Mouse (Mus musculus) heart, embryonic 16.5 days (tissue): ENCODE measurements around the gene Smyd3. TPM values are rescaled to one million over a fixed set of nuclear protein-coding genes. Genes with fewer than 3 reads are reported as not detected.

Source experiments
- ATAC-seq: fragments of 200-750 bp; cut with Nextera tagmentation; replicated peaks from 2 replicates; pipeline ENCODE4 v1.8.0; 2017; ENCODE audit warnings: moderate number of reproducible peaks; ENCODE audit not compliant: insufficient read depth, low FRiP score; ENCODE audit errors: extremely low read depth
- H3K27ac ChIP-seq: fragments of 300-500 bp; sonication (generic); 2 replicates; pipeline ENCODE4 v1.5.1; 2014; ENCODE audit warnings: mild to moderate bottlenecking, low read length, control low read depth, moderate library complexity
- H3K27me3 ChIP-seq: fragments of 300-500 bp; sonication (generic); 2 replicates; pipeline ENCODE4 v1.6.1; 2014; ENCODE audit warnings: low read length, mixed read lengths; ENCODE audit not compliant: control insufficient read depth, insufficient read depth
- H3K36me3 ChIP-seq: fragments of 300-500 bp; sonication (generic); 2 replicates; pipeline ENCODE4 v1.6.1; 2014; ENCODE audit not compliant: control insufficient read depth, insufficient read depth
- H3K4me1 ChIP-seq: fragments of 300-500 bp; sonication (generic); 2 replicates; pipeline ENCODE4 v1.6.1; 2014; ENCODE audit warnings: low read length, mixed read lengths; ENCODE audit not compliant: control insufficient read depth, insufficient read depth
- H3K4me2 ChIP-seq: fragments of 300-500 bp; sonication (generic); 2 replicates; pipeline ENCODE4 v1.6.1; 2014; ENCODE audit warnings: low read depth, mild to moderate bottlenecking, control low read depth, low read length
- H3K4me3 ChIP-seq: fragments of 300-500 bp; sonication (generic); 2 replicates; pipeline ENCODE4 v1.5.1; 2014; ENCODE audit warnings: mild to moderate bottlenecking, control low read depth, low read length
- H3K9ac ChIP-seq: fragments of 300-500 bp; sonication (generic); 2 replicates; pipeline ENCODE4 v1.6.1; 2014; ENCODE audit warnings: low read length, control low read depth
- H3K9me3 ChIP-seq: fragments of 300-500 bp; sonication (generic); replicated peaks from 2 replicates; pipeline ENCODE4 v1.6.1; 2016; ENCODE audit warnings: low read length; ENCODE audit not compliant: control insufficient read depth
- WGBS: fragments of 180-500 bp; shearing (Covaris S2); extraction: QIAGEN DNeasy Blood & Tissue Kit; methylation state at CpG from one replicate; pipeline ENCODE4 v1.1.7; 2014; 5-methylcytosine and 5-hydroxymethylcytosine counted together
- polyA plus RNA-seq: library from polyadenylated mRNA; unstranded; fragments of >200 nt; fragmentation: Nextera tagmentation; extraction: Ambion mirVana; gene quantifications from 2 replicates; pipeline ENCODE4 v1.2.1, GENCODE M21; 2015

Gene Smyd3
- polyA plus RNA-seq, 1 experiment from 2014 or later, result 13.3 TPM

- no peak overlapping the region for H3K27ac ChIP-seq
- WGBS, result 61% methylated on average over 11 of the region's 11 CpGs
- ATAC-seq, result no peak
Observed at GRCm38 (mm10) chr1:179261496-179261966, 256.3 kb downstream of the Smyd3 start.

GRCm38 (mm10) chr1:179255826-179256512 is 261.9 kb downstream of the Smyd3 start:
- H3K27me3 ChIP-seq, result no peaks in the 10 kb centered on the region
- no peaks in the 10 kb centered on the region for H3K4me1 ChIP-seq
- no peak overlapping the region for H3K27ac ChIP-seq
- no peaks in the 10 kb centered on the region for H3K36me3 ChIP-seq
- no peak for ATAC-seq
- no peak overlapping the region for H3K4me2 ChIP-seq
- H3K9me3 ChIP-seq, result peaks cover 2% of the 10 kb centered on the region; the same call in 1 of the 2 replicates
- H3K9ac ChIP-seq, result no peak overlapping the region
- WGBS, result 87% methylated on average over 11 of the region's 11 CpGs
- no peak overlapping the region for H3K4me3 ChIP-seq

More at GRCm38 (mm10) chr1:179261496-179261966, 256.3 kb downstream of the Smyd3 start:
- no peak overlapping the region for H3K4me2 ChIP-seq
- peaks cover 2% of the 10 kb centered on the region; the same call in 1 of the 2 replicates for H3K9me3 ChIP-seq
- no peak overlapping the region for H3K4me3 ChIP-seq
- H3K36me3 ChIP-seq, result no peaks in the 10 kb centered on the region
- H3K9ac ChIP-seq, result no peak overlapping the region
- no peaks in the 10 kb centered on the region for H3K27me3 ChIP-seq
- no peaks in the 10 kb centered on the region for H3K4me1 ChIP-seq

- H3K36me3 ChIP-seq, result no peaks in the 10 kb centered on the region
- 72% methylated on average over 3 of the region's 3 CpGs for WGBS
- H3K4me1 ChIP-seq, result peaks cover 8% of the 10 kb centered on the region
- no peak overlapping the region for H3K4me3 ChIP-seq
- no peaks in the 10 kb centered on the region for H3K27me3 ChIP-seq
- ATAC-seq, result no peak
- H3K9me3 ChIP-seq, result no peaks in the 10 kb centered on the region
- H3K9ac ChIP-seq, result no peak overlapping the region
- H3K27ac ChIP-seq, result no peak overlapping the region
- no peak overlapping the region for H3K4me2 ChIP-seq
Observed at GRCm38 (mm10) chr1:179254531-179254930, 263.3 kb downstream of the Smyd3 start.

GRCm38 (mm10) chr1:179252611-179253010 is 265.2 kb downstream of the Smyd3 start:
- Histone ChIP-seq H3K27me3 (no peaks in the 10 kb centered on the region), H3K36me3 (no peaks in the 10 kb centered on the region), H3K4me3 (no peak overlapping the region), H3K4me1 (peaks cover 11% of the 10 kb centered on the region), H3K9ac (no peak overlapping the region), H3K27ac (no peak overlapping the region), H3K4me2 (no peak overlapping the region), H3K9me3 (no peaks in the 10 kb centered on the region)
- 72% methylated on average over 4 of the region's 4 CpGs for WGBS
- ATAC-seq, result no peak

GRCm38 (mm10) chr1:179250388-179250787 is 267.5 kb downstream of the Smyd3 start:
- no peak overlapping the region; the same call in 1 of the 2 replicates for H3K4me2 ChIP-seq
- no peaks in the 10 kb centered on the region for H3K9me3 ChIP-seq
- H3K9ac ChIP-seq, result no peak overlapping the region
- no peaks in the 10 kb centered on the region for H3K36me3 ChIP-seq
- H3K27me3 ChIP-seq, result no peaks in the 10 kb centered on the region
- ATAC-seq, result 0 out of 2 replicates have a peak, but pooled peaks have one; percentile 37
- H3K27ac ChIP-seq, result no peak overlapping the region
- no peak overlapping the region for H3K4me3 ChIP-seq
- WGBS, result 88% methylated on average over 3 of the region's 3 CpGs
- peaks cover 11% of the 10 kb centered on the region for H3K4me1 ChIP-seq

- Histone ChIP-seq H3K4me1 (no peaks in the 10 kb centered on the region), H3K36me3 (no peaks in the 10 kb centered on the region), H3K27ac (no peak overlapping the region), H3K9me3 (no peaks in the 10 kb centered on the region), H3K9ac (no peak overlapping the region), H3K4me3 (no peak overlapping the region), H3K27me3 (no peaks in the 10 kb centered on the region), H3K4me2 (no peak overlapping the region)
- no peak for ATAC-seq
- 86% methylated on average over 8 of the region's 8 CpGs for WGBS
Observed at GRCm38 (mm10) chr1:179243554-179243953, 274.3 kb downstream of the Smyd3 start.

GRCm38 (mm10) chr1:179240663-179241279 is 277.1 kb downstream of the Smyd3 start:
- WGBS, result 81% methylated on average over 6 of the region's 6 CpGs
- no peaks in the 10 kb centered on the region for H3K36me3 ChIP-seq
- H3K9ac ChIP-seq, result no peak overlapping the region
- no peaks in the 10 kb centered on the region for H3K27me3 ChIP-seq
- no peak for ATAC-seq
- no peaks in the 10 kb centered on the region for H3K4me1 ChIP-seq
- H3K4me3 ChIP-seq, result no peak overlapping the region
- H3K4me2 ChIP-seq, result no peak overlapping the region
- no peaks in the 10 kb centered on the region for H3K9me3 ChIP-seq
- no peak overlapping the region for H3K27ac ChIP-seq

GRCm38 (mm10) chr1:179238639-179239038 is 279.2 kb downstream of the Smyd3 start:
- 80% methylated on average over 2 of the region's 2 CpGs for WGBS
- no peaks in the 10 kb centered on the region for H3K27me3 ChIP-seq
- no peak overlapping the region for H3K4me3 ChIP-seq
- no peak overlapping the region for H3K9ac ChIP-seq
- ATAC-seq, result no peak
- no peaks in the 10 kb centered on the region for H3K36me3 ChIP-seq
- no peaks in the 10 kb centered on the region for H3K4me1 ChIP-seq
- H3K9me3 ChIP-seq, result no peaks in the 10 kb centered on the region
- H3K4me2 ChIP-seq, result no peak overlapping the region
- H3K27ac ChIP-seq, result no peak overlapping the region

GRCm38 (mm10) chr1:179237989-179238388 is 279.9 kb downstream of the Smyd3 start:
- no peak overlapping the region for H3K4me3 ChIP-seq
- H3K9me3 ChIP-seq, result no peaks in the 10 kb centered on the region
- no peak overlapping the region for H3K27ac ChIP-seq
- no peaks in the 10 kb centered on the region for H3K36me3 ChIP-seq
- no peaks in the 10 kb centered on the region for H3K27me3 ChIP-seq
- ATAC-seq, result no peak
- no peak overlapping the region for H3K4me2 ChIP-seq
- WGBS, result 54% methylated on average over 7 of the region's 7 CpGs
- H3K9ac ChIP-seq, result no peak overlapping the region
- H3K4me1 ChIP-seq, result no peaks in the 10 kb centered on the region
